Mouse (Mus musculus) liver, embryonic 14.5 days (tissue): ENCODE results near the gene Gm2897.
"Not testable (repeated sequence)": the region's sequence is repeated elsewhere in the genome, so short reads cannot be mapped to it uniquely, and the experiment has no call there.

Source experiments
- CTCF ChIP-seq: IDR thresholded peaks from 2 replicates; pipeline ENCODE4 v1.5.1; 2016; ENCODE audit warnings: antibody characterized with exemption, low read depth, control low read depth
- EP300 ChIP-seq: IDR thresholded peaks from 2 replicates; pipeline ENCODE4 v1.6.1; 2016; ENCODE audit warnings: antibody characterized with exemption, low read depth

GRCm38 (mm10) chr14:3049513-3049800 lies 372 bp downstream of the Gm2897 start:
- not testable (repeated sequence) for TF ChIP-seq CTCF, EP300
